Mouse (Mus musculus) brain, embryonic 14.5 days (tissue): ENCODE results near the gene Bcar1.

Experiments used
- CTCF ChIP-seq: fragments of 200-500 bp; IDR thresholded peaks from 2 replicates; pipeline ENCODE4 v1.5.1; 2012; ENCODE audit warnings: inconsistent platforms, mild to moderate bottlenecking, moderate library complexity, borderline replicate concordance; ENCODE audit not compliant: insufficient read depth, insufficient read length; ENCODE audit errors: extremely low read depth
- POLR2A ChIP-seq: fragments of 200-500 bp; IDR thresholded peaks from 2 replicates; pipeline ENCODE4 v1.6.1; 2012; ENCODE audit warnings: mild to moderate bottlenecking, inconsistent platforms, borderline replicate concordance; ENCODE audit not compliant: poor library complexity, insufficient read depth, insufficient read length, severe bottlenecking; ENCODE audit errors: extremely low read depth

DNA sequence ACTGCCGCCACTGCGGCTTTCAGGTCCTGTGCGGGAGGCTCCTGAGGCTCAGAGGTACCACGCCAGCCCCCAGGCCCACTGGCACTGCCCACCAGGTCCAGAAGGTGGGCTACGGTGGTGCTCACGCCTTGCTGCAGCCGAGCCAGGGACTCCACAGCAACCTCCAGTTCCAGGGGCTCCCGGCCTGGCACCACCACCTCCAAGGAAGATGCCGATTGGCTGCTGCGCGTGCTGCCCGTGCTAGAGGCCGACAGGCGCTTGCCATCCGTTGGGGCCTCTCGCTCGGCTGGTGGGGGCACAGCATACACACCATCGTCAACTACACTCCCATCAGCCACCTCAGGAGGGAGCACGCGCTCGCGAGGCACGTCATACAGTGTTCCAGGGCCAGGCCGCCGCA lies 29.8 kb downstream of the Bcar1 start:
- no peak for TF ChIP-seq CTCF
- TF ChIP-seq POLR2A = no peak
